26 mouse cellular contexts compared by ENCODE assay signal in the genomic region with DNA sequence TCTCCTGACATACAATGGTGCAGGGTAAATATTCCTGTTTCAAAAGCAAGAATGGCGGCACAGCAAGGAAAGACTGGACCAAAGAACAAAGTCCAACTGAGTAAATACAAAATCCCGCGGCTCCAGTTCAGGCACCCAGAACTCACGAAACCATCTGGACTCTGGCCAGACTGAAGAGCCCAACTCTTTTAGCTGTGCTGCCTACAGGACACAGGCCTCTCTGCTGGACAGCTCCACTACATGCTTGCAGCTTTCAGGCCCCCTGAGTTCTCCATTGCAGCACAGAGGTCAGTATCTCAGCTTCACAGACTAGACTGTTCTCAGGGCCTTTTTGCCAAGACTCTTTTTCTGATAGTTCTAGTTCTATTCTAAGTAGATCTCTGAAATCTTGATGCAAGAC.
DNase-seq lines count a peak whose midpoint lies in the region; ATAC-seq and TF ChIP-seq lines count a peak whose summit lies in the region.
"Had no signal": no experiment of that assay in that cellular context is flagged by ENCODE, and none has a peak within 500 bp of the region (broad histone marks: within the 10 kb centered on the region; RNA-seq: fewer than 3 reads in every experiment).

No protein-coding gene starts in this region.

- no peak overlapping the region for H3K4me2 ChIP-seq in forebrain, embryonic 11.5 days (ENCODE audit: low read depth, low read length, severe bottlenecking)
- H3K4me2 ChIP-seq in forebrain, embryonic 13.5 days = no peak overlapping the region
- H3K4me2 ChIP-seq in kidney, postnatal 0 days (ENCODE audit: low read length) = no peak overlapping the region
- no peak overlapping the region for H3K4me2 ChIP-seq in lung, embryonic 14.5 days
- H3K4me2 ChIP-seq: embryonic facial prominence, embryonic 15.5 days; heart, embryonic 15.5 days; intestine, embryonic 15.5 days; liver, embryonic 13.5 days; lung, embryonic 15.5 days; midbrain, embryonic 15.5 days; neural tube, embryonic 13.5 days had no signal

- no peaks in the 10 kb centered on the region for H3K4me1 ChIP-seq in forebrain, embryonic 11.5 days (replicated peaks; ENCODE audit: control insufficient read depth, insufficient read depth, low read length)
- no peaks in the 10 kb centered on the region for H3K4me1 ChIP-seq in forebrain, embryonic 13.5 days
- H3K4me1 ChIP-seq in kidney, postnatal 0 days (replicated peaks; ENCODE audit: insufficient read depth, low read length) = no peaks in the 10 kb centered on the region
- no peaks in the 10 kb centered on the region for H3K4me1 ChIP-seq in lung, embryonic 14.5 days (ENCODE audit: insufficient read depth)
- H3K4me1 ChIP-seq: embryonic facial prominence, embryonic 15.5 days; heart, embryonic 15.5 days; hindbrain, embryonic 10.5 days; intestine, embryonic 15.5 days; liver, embryonic 13.5 days; lung, embryonic 15.5 days; midbrain, embryonic 15.5 days; neural tube, embryonic 13.5 days had no signal

- H3K9me3 ChIP-seq in forebrain, embryonic 11.5 days (ENCODE audit: control insufficient read depth, low read length) = no peaks in the 10 kb centered on the region
- no peaks in the 10 kb centered on the region for H3K9me3 ChIP-seq in forebrain, embryonic 13.5 days (replicated peaks)
- no peaks in the 10 kb centered on the region for H3K9me3 ChIP-seq in kidney, postnatal 0 days (replicated peaks; ENCODE audit: low read length)
- H3K9me3 ChIP-seq in lung, embryonic 14.5 days (ENCODE audit: low read depth, low read length) = no peaks in the 10 kb centered on the region
- H3K9me3 ChIP-seq: embryonic facial prominence, embryonic 15.5 days; heart, embryonic 15.5 days; hindbrain, embryonic 10.5 days; intestine, embryonic 15.5 days; liver, embryonic 13.5 days; lung, embryonic 15.5 days; midbrain, embryonic 15.5 days; neural tube, embryonic 13.5 days had no signal

- 95% methylated on average over 4 of the region's 4 CpGs for whole genome bisulfite sequencing in forebrain, embryonic 11.5 days
- WGBS in forebrain, embryonic 13.5 days = 89% methylated on average over 4 of the region's 4 CpGs
- 71% methylated on average over 4 of the region's 4 CpGs for WGBS in kidney, postnatal 0 days
- 48% methylated on average over 4 of the region's 4 CpGs for WGBS in lung, embryonic 14.5 days

- DNase-seq in forebrain, embryonic 11.5 days (ENCODE audit: low spot score) = peak; percentile 7
- peak; percentile 6 for DNase-seq in kidney, postnatal 0 days (ENCODE audit: low spot score)
- DNase-seq in kidney, adult 18-20 months = no peak
- DNase-seq in lung, embryonic 14.5 days = peak; percentile 55
- no peak for DNase-seq in lung, postnatal 25 days (ENCODE audit: low spot score)
- no peak for DNase-seq in gastrocnemius, postnatal 10 days
- DNase-seq: adrenal gland, postnatal 25 days; cerebellum, adult 9-10 months; gastrocnemius, postnatal 25 days; heart, adult 2 months; left cerebral cortex, postnatal 4 days; liver, embryonic 13.5 days; lung, postnatal 4 days; thymus, postnatal 14 days had no signal

- H3K27ac ChIP-seq in forebrain, embryonic 11.5 days (ENCODE audit: low read depth, low read length) = no peak overlapping the region
- H3K27ac ChIP-seq in forebrain, embryonic 13.5 days = no peak overlapping the region
- no peak overlapping the region for H3K27ac ChIP-seq in kidney, postnatal 0 days
- H3K27ac ChIP-seq in lung, embryonic 14.5 days (ENCODE audit: low read depth) = no peak overlapping the region
- H3K27ac ChIP-seq: embryonic facial prominence, embryonic 15.5 days; heart, adult 2 months; heart, embryonic 15.5 days; hindbrain, embryonic 10.5 days; intestine, embryonic 15.5 days; left cerebral cortex, adult 2 months; liver, embryonic 13.5 days; lung, embryonic 15.5 days; midbrain, embryonic 15.5 days; neural tube, embryonic 13.5 days had no signal

- no peak overlapping the region for H3K4me3 ChIP-seq in forebrain, embryonic 11.5 days (ENCODE audit: low read depth, low read length)
- no peak overlapping the region for H3K4me3 ChIP-seq in forebrain, embryonic 13.5 days
- H3K4me3 ChIP-seq in kidney, postnatal 0 days (replicated peaks; ENCODE audit: low read depth, low read length) = no peak overlapping the region
- H3K4me3 ChIP-seq in lung, embryonic 14.5 days (ENCODE audit: low read depth, low read length) = no peak overlapping the region
- H3K4me3 ChIP-seq: embryonic facial prominence, embryonic 15.5 days; heart, adult 2 months; heart, embryonic 15.5 days; hindbrain, embryonic 10.5 days; intestine, embryonic 15.5 days; left cerebral cortex, adult 2 months; liver, embryonic 13.5 days; lung, embryonic 15.5 days; midbrain, embryonic 15.5 days; neural tube, embryonic 13.5 days had no signal

- TF ChIP-seq CTCF in kidney, postnatal 0 days (IDR thresholded peaks at IDR 0.05; ENCODE audit: low read depth) = no peak
- TF ChIP-seq CTCF in lung, embryonic 14.5 days (IDR thresholded peaks at IDR 0.05; ENCODE audit: low read depth) = no peak

- H3K9ac ChIP-seq in forebrain, embryonic 11.5 days (ENCODE audit: low read length) = no peak overlapping the region
- H3K9ac ChIP-seq in forebrain, embryonic 13.5 days = no peak overlapping the region
- no peak overlapping the region for H3K9ac ChIP-seq in kidney, postnatal 0 days (ENCODE audit: low read depth, low read length)
- H3K9ac ChIP-seq in lung, embryonic 14.5 days = no peak overlapping the region
- H3K9ac ChIP-seq: embryonic facial prominence, embryonic 15.5 days; heart, embryonic 15.5 days; intestine, embryonic 15.5 days; liver, embryonic 13.5 days; lung, embryonic 15.5 days; midbrain, embryonic 15.5 days; neural tube, embryonic 13.5 days had no signal

- ATAC-seq in forebrain, embryonic 11.5 days (replicated peaks; ENCODE audit: low FRiP score) = no peak
- ATAC-seq in forebrain, embryonic 13.5 days = no peak
- ATAC-seq in kidney, postnatal 0 days (replicated peaks; ENCODE audit: low FRiP score, low read depth) = no peak
- ATAC-seq in lung, embryonic 14.5 days (ENCODE audit: insufficient read depth) = no peak
- ATAC-seq: CD4-positive, CD25-positive, alpha-beta regulatory T cell, adult 4 months; forebrain, embryonic 16.5 days; hindbrain, embryonic 16.5 days; intestine, embryonic 15.5 days; midbrain, embryonic 15.5 days had no signal

- H3K36me3 ChIP-seq in forebrain, embryonic 11.5 days (ENCODE audit: control insufficient read depth, insufficient read depth, low read length) = no peaks in the 10 kb centered on the region
- no peaks in the 10 kb centered on the region for H3K36me3 ChIP-seq in forebrain, embryonic 13.5 days (ENCODE audit: poor library complexity, severe bottlenecking)
- no peaks in the 10 kb centered on the region for H3K36me3 ChIP-seq in kidney, postnatal 0 days (ENCODE audit: insufficient read depth, low read length)
- H3K36me3 ChIP-seq in lung, embryonic 14.5 days (ENCODE audit: insufficient read depth) = no peaks in the 10 kb centered on the region
- H3K36me3 ChIP-seq: embryonic facial prominence, embryonic 15.5 days; heart, embryonic 15.5 days; hindbrain, embryonic 10.5 days; intestine, embryonic 15.5 days; liver, embryonic 13.5 days; lung, embryonic 15.5 days; midbrain, embryonic 15.5 days; neural tube, embryonic 13.5 days had no signal

- no peaks in the 10 kb centered on the region for H3K27me3 ChIP-seq in forebrain, embryonic 11.5 days (ENCODE audit: control insufficient read depth, insufficient read depth, low read length)
- no peaks in the 10 kb centered on the region for H3K27me3 ChIP-seq in forebrain, embryonic 13.5 days
- no peaks in the 10 kb centered on the region for H3K27me3 ChIP-seq in kidney, postnatal 0 days (ENCODE audit: insufficient read depth, low read length)
- no peaks in the 10 kb centered on the region for H3K27me3 ChIP-seq in lung, embryonic 14.5 days (ENCODE audit: insufficient read depth, low read length)
- H3K27me3 ChIP-seq: embryonic facial prominence, embryonic 15.5 days; heart, embryonic 15.5 days; intestine, embryonic 15.5 days; liver, embryonic 13.5 days; lung, embryonic 15.5 days; midbrain, embryonic 15.5 days; neural tube, embryonic 13.5 days had no signal

Comparison
In these comparisons a context has a peak if more than half of its experiments do, and no peak if none do; other contexts are left out.
1. DNase-seq: peak in forebrain, embryonic 11.5 days (single experiment), kidney, postnatal 0 days (single experiment) and lung, embryonic 14.5 days (single experiment); none in kidney, adult 18-20 months (single experiment), lung, postnatal 25 days (single experiment) and gastrocnemius, postnatal 10 days (single experiment).